Mouse (Mus musculus) bone marrow macrophage, adult 2 months (primary cell): ENCODE measurements at regions not wholly inside any gene's neighbourhood (a gene's known extent, or its start where the extent isn't known, plus 50 kb on each side); places are given as distances from the start of the nearest gene placed in this dataset.

Experiments used
- CTCF ChIP-seq: IDR thresholded peaks from 2 replicates; pipeline ENCODE4 v1.5.1; 2012; ENCODE audit warnings: low read depth, mild to moderate bottlenecking, low read length, moderate library complexity
- POLR2A ChIP-seq: IDR thresholded peaks from 2 replicates; pipeline ENCODE4 v1.6.1; 2012; ENCODE audit warnings: mild to moderate bottlenecking, low read depth, low read length, borderline replicate concordance

GRCm38 (mm10) chr17:4296521-4297155 lies 600.6 kb upstream of the Nox3 start:
- TF ChIP-seq POLR2A (no peak), CTCF (no peak)
